In genomic region chr3:41348795-41349194, GRCm38 (mm10) we compare ENCODE assay signal across 8 mouse cellular contexts.
DNase-seq lines count a peak whose midpoint lies in the region; ATAC-seq and TF ChIP-seq lines count a peak whose summit lies in the region.

No protein-coding gene starts in this region.

- 53% methylated on average over 1 of the region's 1 CpGs for WGBS in hindbrain, embryonic 10.5 days
- WGBS in hindbrain, embryonic 13.5 days: 77% methylated on average over 1 of the region's 1 CpGs
- 74% methylated on average over 1 of the region's 1 CpGs for WGBS in forebrain, embryonic 14.5 days
- WGBS in midbrain, embryonic 13.5 days: 73% methylated on average over 1 of the region's 1 CpGs

- TF ChIP-seq CTCF in C2C12 (IDR thresholded peaks at IDR 0.05; ENCODE audit: control insufficient read depth, insufficient read depth, insufficient read length): peak; percentile 11

- ATAC-seq in hindbrain, embryonic 13.5 days (ENCODE audit: low FRiP score): no peak
- ATAC-seq in forebrain, embryonic 14.5 days: no peak
- ATAC-seq in midbrain, embryonic 13.5 days: no peak

- H3K79me3 ChIP-seq in C2C12 (ENCODE audit: low read depth): no peaks in the 10 kb centered on the region

- H3K79me2 ChIP-seq in C2C12 (ENCODE audit: control insufficient read depth, insufficient read depth): no peaks in the 10 kb centered on the region

- H3K9me3 ChIP-seq in hindbrain, embryonic 10.5 days: no peaks in the 10 kb centered on the region
- H3K9me3 ChIP-seq in hindbrain, embryonic 13.5 days: no peaks in the 10 kb centered on the region
- no peaks in the 10 kb centered on the region for H3K9me3 ChIP-seq in forebrain, embryonic 14.5 days (replicated peaks; ENCODE audit: control insufficient read depth, low read length)
- no peaks in the 10 kb centered on the region for H3K9me3 ChIP-seq in midbrain, embryonic 13.5 days

- H3K4me1 ChIP-seq in hindbrain, embryonic 10.5 days (replicated peaks): peaks cover 9% of the 10 kb centered on the region
- peaks cover 8% of the 10 kb centered on the region for H3K4me1 ChIP-seq in hindbrain, embryonic 13.5 days (replicated peaks)
- H3K4me1 ChIP-seq in forebrain, embryonic 14.5 days (ENCODE audit: control insufficient read depth, insufficient read depth, low read length): 0 out of 2 replicates have a peak, but pooled peaks cover 2% of the 10 kb centered on the region
- no peaks in the 10 kb centered on the region for H3K4me1 ChIP-seq in midbrain, embryonic 13.5 days (replicated peaks)

- H3K27ac ChIP-seq in hindbrain, embryonic 10.5 days: no peak overlapping the region
- H3K27ac ChIP-seq in hindbrain, embryonic 13.5 days: no peak overlapping the region
- H3K27ac ChIP-seq in forebrain, embryonic 14.5 days (ENCODE audit: low read depth, low read length): no peak overlapping the region
- no peak overlapping the region for H3K27ac ChIP-seq in midbrain, embryonic 13.5 days

- no peak overlapping the region for H3K4me2 ChIP-seq in hindbrain, embryonic 13.5 days
- H3K4me2 ChIP-seq in forebrain, embryonic 14.5 days (ENCODE audit: low read length): no peak overlapping the region
- H3K4me2 ChIP-seq in midbrain, embryonic 13.5 days (replicated peaks): no peak overlapping the region

- no peaks in the 10 kb centered on the region for H3K27me3 ChIP-seq in hindbrain, embryonic 10.5 days (ENCODE audit: insufficient read depth, poor library complexity, severe bottlenecking)
- H3K27me3 ChIP-seq in hindbrain, embryonic 13.5 days: no peaks in the 10 kb centered on the region
- H3K27me3 ChIP-seq in C2C12 (ENCODE audit: control insufficient read depth, insufficient read depth, insufficient read length): no peaks in the 10 kb centered on the region
- H3K27me3 ChIP-seq in forebrain, embryonic 14.5 days (replicated peaks; ENCODE audit: control insufficient read depth, insufficient read depth, low read length): no peaks in the 10 kb centered on the region
- H3K27me3 ChIP-seq in midbrain, embryonic 13.5 days: no peaks in the 10 kb centered on the region

- no peak overlapping the region for H3ac ChIP-seq in C2C12 (ENCODE audit: control insufficient read depth, insufficient read length, low read depth)

- no peak overlapping the region for H3K4me3 ChIP-seq in hindbrain, embryonic 10.5 days
- no peak overlapping the region for H3K4me3 ChIP-seq in hindbrain, embryonic 13.5 days
- no peak overlapping the region for H3K4me3 ChIP-seq in C2C12 (ENCODE audit: insufficient read depth, poor library complexity, severe bottlenecking)
- no peak overlapping the region for H3K4me3 ChIP-seq in forebrain, embryonic 14.5 days (ENCODE audit: low read depth, low read length)
- no peak overlapping the region for H3K4me3 ChIP-seq in midbrain, embryonic 13.5 days (replicated peaks)

- peak; percentile 37 for DNase-seq in hindbrain, embryonic 10.5 days (ENCODE audit: low spot score)
- DNase-seq in adipocyte (ENCODE audit: low spot score): peak; percentile 35
- DNase-seq in forebrain, embryonic 14.5 days (ENCODE audit: low spot score): peak; percentile 30
- peak; percentile 35 to 45 for DNase-seq in layer of hippocampus, postnatal 10 days (ENCODE audit: low spot score in 2 of 2)
- DNase-seq in retina, postnatal 7 days (ENCODE audit: low read depth, low spot score): peak; percentile 19

- H3K9ac ChIP-seq in hindbrain, embryonic 13.5 days: no peak overlapping the region
- H3K9ac ChIP-seq in forebrain, embryonic 14.5 days (ENCODE audit: low read length): no peak overlapping the region
- H3K9ac ChIP-seq in midbrain, embryonic 13.5 days (replicated peaks): no peak overlapping the region

- H3K36me3 ChIP-seq in hindbrain, embryonic 10.5 days: no peaks in the 10 kb centered on the region
- H3K36me3 ChIP-seq in hindbrain, embryonic 13.5 days: no peaks in the 10 kb centered on the region
- H3K36me3 ChIP-seq in C2C12 (ENCODE audit: control insufficient read depth, insufficient read depth): no peaks in the 10 kb centered on the region
- no peaks in the 10 kb centered on the region for H3K36me3 ChIP-seq in forebrain, embryonic 14.5 days (ENCODE audit: control insufficient read depth, insufficient read depth, low read length)
- no peaks in the 10 kb centered on the region for H3K36me3 ChIP-seq in midbrain, embryonic 13.5 days

TF ChIP-seq in C2C12, 6 proteins besides CTCF, POLR2A, EP300 and RAD21:
- TF ChIP-seq MYOD1 (IDR thresholded peaks at IDR 0.05; ENCODE audit: control insufficient read depth, insufficient read length, low read depth): no peak
- no peak for TF ChIP-seq MAX (IDR thresholded peaks at IDR 0.05)
- TF ChIP-seq MYOG (IDR thresholded peaks at IDR 0.05; ENCODE audit: control insufficient read depth, extremely low read depth, insufficient read length): no peak
- TF ChIP-seq USF1 (IDR thresholded peaks at IDR 0.05; ENCODE audit: low read depth): no peak
- TF ChIP-seq CEBPB (IDR thresholded peaks at IDR 0.05; ENCODE audit: low read depth): no peak
- no peak for TF ChIP-seq FOSL1 (IDR thresholded peaks at IDR 0.05; ENCODE audit: insufficient read depth, low read length, poor library complexity, severe bottlenecking)
